8 mouse cellular contexts compared by ENCODE assay signal in genomic region chr15:31603113-31603512, GRCm38 (mm10). TPM values are rescaled to one million over a fixed set of nuclear protein-coding genes. Genes with fewer than 3 reads are reported as not detected.
DNase-seq lines count a peak whose midpoint lies in the region; ATAC-seq lines count a peak whose summit lies in the region.

No protein-coding gene starts in this region.

- intact Hi-C loops in heart, postnatal 10 days (cut with DNase I) = loop anchor here (5.0 kb wide), 2 partner anchors 71 to 639 kb away; partner anchors contain the start of genes March6 and Sema5a

- peaks cover 24% of the 10 kb centered on the region for H3K4me1 ChIP-seq in lung, embryonic 15.5 days
- no peaks in the 10 kb centered on the region; the same call in 1 of the 2 replicates for H3K4me1 ChIP-seq in embryonic facial prominence, embryonic 11.5 days (ENCODE audit: control insufficient read depth, insufficient read depth, low read length)
- H3K4me1 ChIP-seq in intestine, embryonic 15.5 days (replicated peaks) = peaks cover 11% of the 10 kb centered on the region
- H3K4me1 ChIP-seq in neural tube, embryonic 13.5 days (replicated peaks) = peaks cover 32% of the 10 kb centered on the region

- H3K9ac ChIP-seq in lung, embryonic 15.5 days = peak overlapping the region; percentile 96; the same call in 1 of the 2 replicates
- H3K9ac ChIP-seq in embryonic facial prominence, embryonic 11.5 days (replicated peaks; ENCODE audit: low read length) = peak overlapping the region; percentile 91; the same call in 1 of the 2 replicates
- H3K9ac ChIP-seq in intestine, embryonic 15.5 days = 0 out of 2 replicates have a peak overlapping the region, but pooled peaks have one; percentile 17
- H3K9ac ChIP-seq in neural tube, embryonic 13.5 days = peak overlapping the region; percentile 95

- no peak for ATAC-seq in lung, embryonic 15.5 days (ENCODE audit: borderline replicate concordance, extremely low read depth, low FRiP score, low TSS enrichment)
- ATAC-seq in embryonic facial prominence, embryonic 11.5 days (replicated peaks; ENCODE audit: insufficient number of reproducible peaks, low FRiP score, low TSS enrichment, low read depth) = no peak
- ATAC-seq in intestine, embryonic 15.5 days = no peak
- ATAC-seq in neural tube, embryonic 13.5 days (ENCODE audit: low read depth) = no peak

- no peaks in the 10 kb centered on the region for H3K27me3 ChIP-seq in lung, embryonic 15.5 days
- no peaks in the 10 kb centered on the region for H3K27me3 ChIP-seq in embryonic facial prominence, embryonic 11.5 days (ENCODE audit: control insufficient read depth, insufficient read depth, low read length)
- H3K27me3 ChIP-seq in intestine, embryonic 15.5 days (replicated peaks) = no peaks in the 10 kb centered on the region
- H3K27me3 ChIP-seq in neural tube, embryonic 13.5 days = no peaks in the 10 kb centered on the region

- no peak overlapping the region for H3K27ac ChIP-seq in lung, embryonic 15.5 days
- no peak overlapping the region for H3K27ac ChIP-seq in embryonic facial prominence, embryonic 11.5 days (replicated peaks; ENCODE audit: low read depth, low read length)
- H3K27ac ChIP-seq in intestine, embryonic 15.5 days = no peak overlapping the region
- H3K27ac ChIP-seq in neural tube, embryonic 13.5 days (replicated peaks) = peak overlapping the region; percentile 95

- H3K36me3 ChIP-seq in lung, embryonic 15.5 days = no peaks in the 10 kb centered on the region
- no peaks in the 10 kb centered on the region for H3K36me3 ChIP-seq in embryonic facial prominence, embryonic 11.5 days (replicated peaks; ENCODE audit: control insufficient read depth, insufficient read depth, low read depth, low read length)
- H3K36me3 ChIP-seq in intestine, embryonic 15.5 days = no peaks in the 10 kb centered on the region
- no peaks in the 10 kb centered on the region for H3K36me3 ChIP-seq in neural tube, embryonic 13.5 days

- no peaks in the 10 kb centered on the region for H3K9me3 ChIP-seq in lung, embryonic 15.5 days
- H3K9me3 ChIP-seq in embryonic facial prominence, embryonic 11.5 days (replicated peaks; ENCODE audit: control insufficient read depth, low read length) = no peaks in the 10 kb centered on the region
- H3K9me3 ChIP-seq in intestine, embryonic 15.5 days = no peaks in the 10 kb centered on the region
- no peaks in the 10 kb centered on the region for H3K9me3 ChIP-seq in neural tube, embryonic 13.5 days

- WGBS in lung, embryonic 15.5 days = 82% methylated on average over 13 of the region's 13 CpGs
- 87% methylated on average over 13 of the region's 13 CpGs for WGBS in embryonic facial prominence, embryonic 11.5 days
- WGBS in intestine, embryonic 15.5 days = 89% methylated on average over 13 of the region's 13 CpGs
- 88% methylated on average over 13 of the region's 13 CpGs for WGBS in neural tube, embryonic 13.5 days

- DNase-seq in lung, postnatal 25 days (ENCODE audit: low spot score) = no peak
- DNase-seq in embryonic facial prominence, embryonic 11.5 days (ENCODE audit: low spot score) = no peak
- DNase-seq in spleen, postnatal 14 days (ENCODE audit: low spot score in 2 of 2) = no peak
- no peak for DNase-seq in heart, postnatal 10 days
- DNase-seq in layer of hippocampus, adult 8-10 months (ENCODE audit: low spot score in 2 of 2) = no peak

- H3K4me3 ChIP-seq in lung, embryonic 15.5 days = peak overlapping the region; percentile 88
- H3K4me3 ChIP-seq in embryonic facial prominence, embryonic 11.5 days (ENCODE audit: low read depth, low read length) = peak overlapping the region; percentile 95
- no peak overlapping the region for H3K4me3 ChIP-seq in intestine, embryonic 15.5 days (replicated peaks)
- peak overlapping the region; percentile 97; the same call in 1 of the 2 replicates for H3K4me3 ChIP-seq in neural tube, embryonic 13.5 days

- H3K4me2 ChIP-seq in lung, embryonic 15.5 days = peak overlapping the region; percentile 63
- H3K4me2 ChIP-seq in embryonic facial prominence, embryonic 11.5 days (ENCODE audit: low read depth, low read length) = no peak overlapping the region
- peak overlapping the region; percentile 65; the same call in 1 of the 2 replicates for H3K4me2 ChIP-seq in intestine, embryonic 15.5 days (replicated peaks)
- peak overlapping the region; percentile 57 for H3K4me2 ChIP-seq in neural tube, embryonic 13.5 days

RNA-seq across cellular contexts. Expression of gene Fam173b, which starts 1.5 kb away (rescaled TPM):
- polyA plus RNA-seq in lung, embryonic 15.5 days (2015; fragmentation: Nextera tagmentation; extraction: Ambion mirVana) = 13.8 and 15.9 TPM in 2 replicates
- polyA plus RNA-seq in embryonic facial prominence, embryonic 11.5 days (2014; fragmentation: Nextera tagmentation; extraction: Ambion mirVana) = 11.4 and 14.6 TPM in 2 replicates
- 15.2 and 16.6 TPM in 2 replicates for polyA plus RNA-seq in intestine, embryonic 15.5 days (2015; fragmentation: Nextera tagmentation; extraction: Ambion mirVana)
- 10.8 and 11.0 TPM in 2 replicates for polyA plus RNA-seq in neural tube, embryonic 13.5 days (2015; fragmentation: Nextera tagmentation; extraction: Ambion mirVana)
- 10 to 100 TPM; 15.3 to 16.4 TPM for total RNA-seq in heart, postnatal 10 days (2021)
- total RNA-seq in layer of hippocampus, adult 8-10 months (2022) = 10 to 100 TPM; 11.4 to 16.8 (median 11.5) TPM

RNA-seq across cellular contexts. Expression of gene Cct5, which starts 1.5 kb away (rescaled TPM):
- 518 TPM in 2 replicates for polyA plus RNA-seq in lung, embryonic 15.5 days (2015; fragmentation: Nextera tagmentation; extraction: Ambion mirVana)
- 820 and 828 TPM in 2 replicates for polyA plus RNA-seq in embryonic facial prominence, embryonic 11.5 days (2014; fragmentation: Nextera tagmentation; extraction: Ambion mirVana)
- polyA plus RNA-seq in intestine, embryonic 15.5 days (2015; fragmentation: Nextera tagmentation; extraction: Ambion mirVana) = 480 and 508 TPM in 2 replicates
- polyA plus RNA-seq in neural tube, embryonic 13.5 days (2015; fragmentation: Nextera tagmentation; extraction: Ambion mirVana) = 542 and 545 TPM in 2 replicates
- total RNA-seq in heart, postnatal 10 days (2021) = 100 to 1,000 TPM; 176 to 187 TPM
- total RNA-seq in layer of hippocampus, adult 8-10 months (2022) = 100 to 1,000 TPM; 206 to 227 (median 219) TPM

RNA-seq across cellular contexts. Expression of gene Cmbl, which starts 37.9 kb away (rescaled TPM):
- 6.4 and 6.8 TPM in 2 replicates for polyA plus RNA-seq in lung, embryonic 15.5 days (2015; fragmentation: Nextera tagmentation; extraction: Ambion mirVana)
- polyA plus RNA-seq in embryonic facial prominence, embryonic 11.5 days (2014; fragmentation: Nextera tagmentation; extraction: Ambion mirVana) = 1.2 and 1.4 TPM in 2 replicates
- polyA plus RNA-seq in intestine, embryonic 15.5 days (2015; fragmentation: Nextera tagmentation; extraction: Ambion mirVana) = 34.6 and 36.4 TPM in 2 replicates
- 3.1 and 4.0 TPM in 2 replicates for polyA plus RNA-seq in neural tube, embryonic 13.5 days (2015; fragmentation: Nextera tagmentation; extraction: Ambion mirVana)
- total RNA-seq in heart, postnatal 10 days (2021) = 10 to 100 TPM; 24.8 to 26.4 TPM
- 10 to 100 TPM; 17.4 to 21.0 (median 19.4) TPM for total RNA-seq in layer of hippocampus, adult 8-10 months (2022)

Comparison
In these comparisons a context has a peak if more than half of its experiments do, and no peak if none do; other contexts are left out.
1. H3K9ac ChIP-seq: peak in every context shown above with its lines; median percentile 96 in lung, embryonic 15.5 days; 95 in neural tube, embryonic 13.5 days; 91 in embryonic facial prominence, embryonic 11.5 days; 17 in intestine, embryonic 15.5 days.